Mouse (Mus musculus) c-Kit-positive CD71-negative TER-119-negative erythroid progenitor cells, embryonic 14.5 days (primary cell): ENCODE measurements around the gene Creb3l1.

ENCODE experiments used
- DNase-seq: peaks from one replicate; pipeline ENCODE4 v3.0.0-alpha.2; 2013; ENCODE audit warnings: low read depth

Creb3l1 gene

DNA sequence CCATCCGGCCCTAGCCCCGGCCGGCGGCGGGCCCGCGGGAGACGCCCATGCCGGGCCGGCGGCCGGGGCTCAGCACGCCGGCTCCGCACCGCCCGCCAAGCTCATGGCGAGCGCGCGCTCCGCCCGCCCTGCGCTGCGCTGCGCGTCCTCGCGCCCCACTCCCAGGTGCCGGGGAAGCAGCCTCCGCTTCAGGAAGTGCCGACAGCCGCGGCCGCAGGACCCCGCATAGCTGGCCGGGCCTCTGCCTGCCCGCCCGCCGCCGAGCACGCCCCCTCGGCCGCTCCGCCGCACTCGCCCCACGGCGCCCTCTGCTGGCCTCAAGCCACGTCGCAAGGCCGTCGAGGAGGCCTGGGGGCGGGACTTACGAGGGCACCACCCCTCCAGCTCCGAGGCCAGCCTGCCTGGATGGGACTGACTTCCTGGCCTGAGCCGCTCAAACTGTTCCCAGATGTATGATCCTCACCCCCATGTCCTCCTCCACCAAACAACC is 60.8 kb downstream of the Creb3l1 start:
- peak; percentile 80 for DNase-seq

DNA sequence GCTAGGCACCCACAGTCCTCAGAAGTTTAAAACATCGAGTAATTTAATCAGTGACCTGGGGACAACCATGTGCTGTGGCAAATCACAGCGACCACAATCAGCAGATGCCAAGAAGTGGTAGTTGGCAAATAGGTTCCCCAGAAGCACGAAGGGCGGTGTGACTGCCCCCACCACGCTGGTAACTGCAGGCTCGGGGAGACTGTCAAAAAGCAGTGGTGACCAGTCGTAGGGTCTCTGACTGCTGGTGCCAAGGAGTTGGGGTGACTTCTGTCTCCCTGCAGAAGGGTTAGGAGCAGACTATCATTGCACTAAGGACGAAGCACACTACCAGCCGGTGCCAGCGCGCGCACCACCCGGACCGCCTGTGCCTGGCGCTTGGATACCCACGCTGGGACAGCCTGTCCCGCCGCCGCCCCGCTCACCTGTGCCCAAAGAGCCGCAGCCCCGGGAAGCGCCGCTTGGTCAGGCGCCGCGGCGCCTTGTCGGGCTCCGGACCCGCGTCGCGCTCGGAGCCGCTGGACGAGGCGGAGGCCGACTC is 61.4 kb downstream of the Creb3l1 start:
- no peak for DNase-seq

DNA sequence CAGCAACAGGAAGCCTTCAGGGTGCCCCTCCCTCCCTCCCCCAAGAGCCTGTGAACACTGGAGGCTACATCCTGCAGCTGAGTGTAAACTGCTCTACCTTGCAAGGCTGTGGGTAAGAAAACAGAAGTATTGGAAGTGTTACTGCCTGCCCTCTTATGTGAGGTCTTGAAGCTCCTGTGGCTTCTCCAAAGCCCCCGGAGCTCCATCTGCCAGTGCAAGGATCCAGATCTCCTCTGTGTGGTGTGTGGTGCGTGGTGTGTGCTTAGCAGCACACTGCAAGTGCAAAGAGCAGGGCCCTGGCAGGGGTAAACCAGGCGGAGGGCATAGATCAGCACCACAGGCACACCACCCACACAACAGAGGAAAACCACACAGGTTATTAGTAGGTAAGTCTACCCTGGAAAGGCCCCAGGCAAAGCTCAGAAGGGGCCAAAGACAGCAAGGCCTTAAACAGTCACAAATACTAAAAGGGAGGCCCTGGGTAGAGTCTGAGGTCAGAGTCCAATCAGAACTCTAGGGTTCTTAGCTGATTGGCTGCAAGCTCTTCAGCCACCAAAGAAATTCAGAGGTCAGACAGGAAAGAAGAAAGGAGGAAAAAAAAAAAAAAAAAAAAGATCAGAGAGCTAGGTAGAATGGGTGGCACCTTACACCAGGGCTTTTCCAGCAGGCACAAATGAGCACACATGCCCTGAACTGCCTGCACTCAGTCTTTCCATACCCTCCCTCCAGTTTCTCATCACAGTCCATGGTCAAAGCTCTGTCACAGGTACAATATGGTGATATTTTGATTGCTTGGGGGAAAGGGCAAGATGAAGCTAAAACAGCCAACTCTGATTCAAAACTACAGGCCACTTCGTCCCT is 62.2 kb downstream of the Creb3l1 start:
- DNase-seq: no peak

DNA sequence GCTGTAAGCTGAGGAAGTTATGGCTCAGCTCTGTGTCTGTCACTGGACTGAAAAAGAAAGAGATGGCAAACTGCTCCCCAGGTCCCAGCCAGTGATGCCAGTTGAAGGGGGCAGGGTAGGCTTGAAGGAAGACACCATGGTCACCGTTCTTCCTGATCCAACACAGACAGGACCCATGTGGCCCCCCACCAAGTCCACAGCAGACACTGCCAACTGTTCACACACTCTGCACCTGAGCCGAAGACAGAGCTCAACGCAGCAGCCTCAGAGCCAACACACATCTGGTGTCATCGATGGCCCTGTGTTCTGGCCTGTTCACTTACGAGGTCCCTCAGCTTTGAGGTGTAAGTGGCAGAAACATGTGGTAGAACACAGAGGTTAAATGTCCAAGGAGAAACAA is 63.8 kb downstream of the Creb3l1 start:
- no peak for DNase-seq

DNA sequence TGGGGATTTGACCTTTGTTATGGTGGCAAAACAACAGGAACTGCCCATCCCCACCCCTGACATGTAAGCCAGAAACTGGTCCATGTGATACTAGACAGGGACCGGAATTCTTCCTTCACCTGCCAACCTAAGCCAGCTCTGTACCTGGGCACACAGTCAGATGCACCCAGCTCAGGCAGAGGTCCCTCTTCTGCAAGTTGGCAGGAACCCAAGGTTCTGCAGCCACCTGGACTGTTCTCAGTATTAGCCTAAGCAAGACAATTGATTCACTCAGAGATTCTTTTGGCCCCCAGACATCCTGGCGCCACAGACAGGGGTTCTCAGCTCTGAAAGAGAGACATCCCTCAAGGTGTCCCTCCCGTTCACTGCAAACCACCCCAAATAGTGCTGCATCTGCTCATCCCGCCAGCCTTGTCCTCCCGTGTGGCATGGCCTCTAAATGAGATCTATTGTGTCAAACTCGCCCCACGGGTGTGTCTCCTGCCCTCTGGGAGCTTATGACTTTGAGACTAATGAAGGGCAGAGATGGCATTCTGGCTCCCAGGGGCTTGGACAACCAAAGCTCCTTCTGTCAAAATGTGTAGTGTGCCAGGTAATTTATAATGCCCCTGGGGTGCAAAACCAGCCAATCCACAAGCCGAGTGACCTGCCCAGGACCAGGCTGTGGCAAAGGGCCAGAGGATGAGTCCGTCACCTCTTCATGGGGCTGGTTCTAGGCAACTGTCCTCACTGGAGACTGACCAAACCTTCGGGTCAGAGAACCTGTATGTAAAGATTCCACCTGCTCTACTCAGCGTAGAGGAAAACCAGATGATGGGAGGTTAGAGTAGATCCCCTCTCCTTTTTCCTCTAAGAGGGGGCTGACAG is 64.5 kb downstream of the Creb3l1 start:
- no peak for DNase-seq

DNA sequence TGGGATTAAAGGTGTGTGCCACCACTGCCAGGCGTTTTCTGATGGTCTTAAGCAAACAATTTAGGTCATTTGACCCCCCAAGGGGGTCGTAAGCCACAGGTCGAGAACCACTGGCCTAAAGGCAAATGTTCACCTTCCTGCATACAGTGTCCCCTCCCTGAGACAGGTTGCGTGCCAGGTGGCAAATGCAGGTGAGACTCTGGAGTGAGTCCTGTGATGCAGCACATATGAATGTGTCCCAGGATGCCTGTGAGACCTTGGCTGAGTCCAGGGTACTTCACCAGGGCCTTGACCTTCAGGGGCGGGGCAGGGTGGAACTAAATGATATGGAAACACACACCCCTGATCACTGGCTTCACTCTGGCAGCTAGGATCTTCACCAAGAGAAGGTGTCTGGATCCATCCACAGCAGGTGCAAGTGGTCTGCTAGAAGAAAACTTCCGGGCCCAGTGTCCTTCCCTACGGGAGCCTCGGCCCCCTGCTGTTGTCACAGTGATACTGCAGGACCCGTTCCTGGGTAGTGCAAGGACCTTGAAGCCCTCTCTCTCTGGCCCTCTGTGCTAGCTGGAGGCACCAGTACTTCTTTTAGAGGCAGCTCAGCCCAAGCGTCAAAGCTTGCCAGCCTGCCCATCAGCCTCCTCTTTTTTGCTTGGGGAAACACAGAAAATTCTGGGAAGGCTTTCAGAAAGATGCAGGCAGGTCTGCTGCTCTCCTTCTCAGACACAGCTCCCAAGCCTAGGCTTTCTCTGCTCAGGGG is 65.4 kb downstream of the Creb3l1 start:
- DNase-seq: no peak

DNA sequence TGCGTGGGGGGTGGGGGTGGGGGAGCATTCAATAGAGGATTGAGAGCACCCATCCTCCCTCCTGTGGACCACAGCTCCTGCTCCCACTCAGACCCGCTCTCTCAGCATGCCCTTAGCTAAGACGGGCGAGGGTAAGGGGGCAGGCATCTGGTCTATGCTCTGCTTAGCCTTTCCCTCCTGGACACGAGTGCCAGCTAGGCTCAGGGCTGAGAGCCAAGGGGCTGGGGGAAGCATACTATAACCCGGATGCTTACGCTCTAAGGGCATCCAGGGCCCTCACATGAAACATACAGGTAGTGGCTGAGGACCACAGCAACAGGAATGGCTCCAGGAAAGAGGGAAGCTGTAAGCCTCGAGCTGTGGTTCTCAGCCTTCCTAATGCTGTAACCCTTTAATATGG is 66.3 kb downstream of the Creb3l1 start:
- no peak for DNase-seq

DNA sequence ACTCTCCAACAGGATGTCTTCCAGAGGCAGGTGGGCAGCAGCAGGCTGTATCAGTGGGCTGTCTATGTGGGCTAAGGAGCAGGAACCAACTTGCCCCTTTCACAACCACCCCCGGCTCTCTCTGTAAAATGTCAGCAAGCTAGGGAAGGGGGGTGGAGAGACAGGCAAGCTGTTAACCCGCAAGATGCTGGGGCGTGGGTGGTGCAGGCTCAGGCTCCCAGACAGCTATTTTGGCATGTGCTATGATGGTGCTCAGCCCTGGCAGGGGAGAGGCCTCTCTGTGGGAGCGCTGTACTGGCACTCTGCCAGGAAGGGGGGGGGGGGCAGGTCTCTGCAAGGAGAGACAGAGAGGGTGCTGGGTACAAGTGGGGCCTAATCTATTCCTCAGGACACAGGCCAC is 67.2 kb downstream of the Creb3l1 start:
- no peak for DNase-seq

DNA sequence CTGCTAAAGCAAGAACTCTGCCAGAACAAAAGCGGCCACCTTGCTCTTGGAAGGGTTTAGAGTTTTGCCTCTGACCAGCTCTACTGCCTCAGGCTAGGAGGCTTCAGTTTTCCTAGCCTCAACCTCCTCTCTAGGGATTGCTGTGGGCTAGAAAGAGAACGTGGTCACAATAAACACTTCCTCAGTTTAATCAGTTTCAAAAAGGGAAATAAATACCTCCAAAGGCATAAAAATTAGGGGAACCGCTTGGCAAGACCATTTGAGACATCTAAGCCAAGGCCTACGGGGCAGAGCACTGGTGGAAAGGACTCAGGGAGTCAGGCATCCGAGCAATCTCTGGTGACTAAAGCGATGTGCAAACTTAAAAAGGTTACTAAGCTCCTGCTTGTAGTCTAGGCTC is 68.4 kb downstream of the Creb3l1 start:
- DNase-seq: no peak

DNA sequence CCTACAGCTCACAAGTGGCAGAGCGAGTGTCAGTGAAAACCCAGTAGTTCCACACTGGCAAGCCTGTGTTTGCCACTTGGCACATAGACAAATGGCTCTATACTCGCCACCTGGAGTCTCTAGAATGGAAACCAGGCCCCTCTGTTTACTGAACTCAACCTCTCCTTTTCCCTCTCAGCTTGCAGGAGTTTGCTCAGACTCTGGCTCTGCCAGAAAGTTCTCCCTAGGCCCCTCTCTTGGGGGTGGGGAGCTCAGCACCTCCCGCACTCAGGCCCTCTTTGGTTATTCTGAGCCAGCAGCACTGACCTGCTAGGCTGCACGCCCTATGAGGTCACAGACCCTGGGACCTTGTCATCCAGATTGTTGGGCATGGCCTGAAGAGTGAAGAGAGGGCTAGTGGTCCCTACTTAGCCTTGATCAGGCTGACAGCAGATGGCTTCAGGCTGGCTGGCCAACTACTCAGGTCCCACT is 69.1 kb downstream of the Creb3l1 start:
- no peak for DNase-seq

DNA sequence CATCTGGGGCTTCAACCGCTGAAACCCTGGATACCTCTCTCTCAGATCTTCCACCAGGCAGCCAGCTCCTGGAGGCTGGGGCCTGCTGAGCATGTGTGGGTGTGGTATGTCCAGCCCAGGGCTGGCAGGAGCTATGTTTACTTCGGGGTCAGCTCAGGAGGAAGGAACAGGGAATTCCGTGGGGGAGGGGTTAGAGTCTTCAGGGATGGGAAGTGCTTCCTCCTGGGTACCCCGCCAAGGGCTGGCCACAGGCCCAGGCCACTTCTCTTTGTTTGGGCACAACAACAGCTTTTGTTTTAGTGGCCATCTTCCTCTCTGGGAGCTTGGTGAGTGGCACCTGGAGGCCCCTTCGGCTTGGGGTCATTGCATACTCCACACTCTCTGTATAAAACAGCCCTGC is 70.5 kb downstream of the Creb3l1 start:
- no peak for DNase-seq

DNA sequence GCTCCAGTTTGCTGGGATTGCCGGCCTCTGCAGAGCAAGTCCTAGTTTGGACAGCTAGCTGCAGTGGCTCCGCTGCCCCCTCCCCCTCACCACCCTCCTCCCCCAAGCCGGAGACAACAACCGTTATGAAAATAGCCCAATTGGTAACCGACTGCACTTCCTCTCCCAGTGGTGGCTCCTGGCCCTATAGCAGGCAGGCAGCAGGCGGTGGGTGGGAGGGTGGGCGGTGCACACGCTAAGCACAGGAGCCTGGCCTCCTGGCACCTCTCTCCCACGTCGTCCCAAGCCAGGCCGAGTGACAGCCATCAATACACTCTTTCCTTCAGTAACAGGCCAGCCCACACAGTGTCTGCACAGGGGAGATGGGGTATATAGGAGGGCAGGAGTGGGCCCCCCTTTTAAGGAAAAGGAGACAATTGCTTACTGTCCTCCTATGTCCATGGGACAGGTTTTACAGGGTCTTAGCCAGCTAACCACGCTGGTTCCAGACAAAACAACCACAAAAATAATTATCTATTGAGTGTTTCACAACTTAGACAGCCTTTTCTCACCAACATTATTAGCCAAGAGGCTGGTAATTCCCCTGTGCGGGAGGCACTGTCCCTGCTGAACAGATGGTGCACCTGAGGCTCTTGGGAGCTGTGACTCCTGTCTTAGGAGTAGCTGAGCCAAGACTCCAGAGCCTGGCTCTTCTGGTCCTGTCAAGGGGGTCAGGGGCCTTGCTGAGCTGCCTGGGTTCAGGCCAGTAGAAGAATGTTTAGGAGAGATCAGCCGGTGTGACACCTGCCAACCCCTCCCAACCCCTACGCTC is 73.8 kb downstream of the Creb3l1 start:
- no peak for DNase-seq

DNA sequence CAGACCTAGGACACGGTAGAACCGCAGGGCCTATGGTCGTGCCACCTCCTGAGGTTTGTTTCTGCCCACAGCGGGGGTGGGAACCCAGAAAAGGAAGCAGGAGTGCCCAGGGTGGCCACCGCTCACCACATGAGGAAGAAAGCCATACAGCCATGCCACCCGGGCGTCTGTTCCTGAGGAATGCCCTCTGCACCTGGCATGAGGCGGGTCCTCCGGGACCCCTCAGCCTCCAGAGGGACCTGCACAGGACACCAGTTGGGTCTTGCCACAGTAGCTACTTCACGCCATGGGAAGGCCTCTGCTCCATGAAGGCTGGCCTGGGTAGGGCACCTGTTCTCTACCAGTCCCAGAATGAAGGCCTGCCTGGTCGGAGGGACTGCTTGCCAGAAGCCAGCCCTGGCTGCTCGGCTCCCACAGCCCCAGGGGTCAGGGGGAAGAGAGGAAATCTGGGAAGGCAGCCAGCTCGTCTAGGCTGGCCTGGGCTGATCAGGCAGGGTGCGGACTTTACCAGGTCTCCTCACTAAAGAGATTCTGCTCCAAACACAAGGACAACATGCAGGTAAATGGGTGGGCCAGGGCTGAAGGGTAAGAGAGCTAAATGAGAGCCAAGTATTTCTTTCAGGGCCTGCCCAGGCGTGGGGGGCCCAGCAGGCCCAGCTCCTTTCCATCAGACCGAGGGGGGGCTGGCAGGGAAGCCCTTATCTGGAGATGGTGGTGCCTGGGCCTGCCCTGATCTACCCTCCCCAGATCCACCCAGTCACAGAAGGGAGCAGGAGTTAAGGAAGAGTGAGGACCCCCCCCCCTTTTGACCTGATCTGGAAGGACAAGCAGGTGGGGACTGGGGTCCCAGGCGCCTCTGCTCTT is 74.7 kb downstream of the Creb3l1 start:
- no peak for DNase-seq

DNA sequence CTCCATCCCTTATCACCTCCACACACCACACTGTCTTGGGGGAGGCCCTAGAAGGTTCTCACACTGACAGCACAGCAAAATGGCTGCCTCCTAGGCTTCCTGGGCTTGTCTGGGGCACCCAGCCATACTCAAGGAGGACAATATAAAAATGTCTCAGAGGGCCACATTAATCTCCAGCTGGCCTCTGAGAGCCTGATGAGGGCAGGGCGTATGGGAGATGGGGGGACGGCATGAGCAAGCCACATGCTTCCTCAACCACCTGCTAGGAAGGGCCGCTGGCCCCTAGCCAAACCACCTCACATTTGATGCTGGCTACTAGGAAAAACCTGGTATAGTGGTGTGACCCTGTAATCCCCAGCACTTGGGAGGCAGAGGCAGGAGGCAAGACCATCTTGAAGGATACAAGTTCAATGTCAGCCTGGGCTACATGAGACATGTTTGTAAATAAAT is 75.5 kb downstream of the Creb3l1 start:
- DNase-seq: no peak

DNA sequence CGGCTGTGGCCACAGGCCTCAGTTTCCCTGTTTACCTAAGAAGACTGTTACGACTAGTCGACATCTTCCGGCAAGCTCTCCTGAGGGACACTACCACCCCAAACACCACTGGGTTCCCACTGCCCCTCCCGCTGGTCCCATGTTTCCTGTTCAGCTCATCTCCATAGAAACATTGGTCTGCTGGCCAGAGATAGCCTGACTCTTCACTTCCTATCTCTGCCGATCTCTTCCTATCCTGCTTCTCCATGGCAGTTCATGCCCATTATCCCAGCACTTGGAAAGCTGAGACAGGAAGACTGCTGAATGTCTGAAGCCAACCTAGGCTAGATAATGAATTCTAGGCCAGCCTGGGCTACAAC is 76.2 kb downstream of the Creb3l1 start:
- DNase-seq: no peak

DNA sequence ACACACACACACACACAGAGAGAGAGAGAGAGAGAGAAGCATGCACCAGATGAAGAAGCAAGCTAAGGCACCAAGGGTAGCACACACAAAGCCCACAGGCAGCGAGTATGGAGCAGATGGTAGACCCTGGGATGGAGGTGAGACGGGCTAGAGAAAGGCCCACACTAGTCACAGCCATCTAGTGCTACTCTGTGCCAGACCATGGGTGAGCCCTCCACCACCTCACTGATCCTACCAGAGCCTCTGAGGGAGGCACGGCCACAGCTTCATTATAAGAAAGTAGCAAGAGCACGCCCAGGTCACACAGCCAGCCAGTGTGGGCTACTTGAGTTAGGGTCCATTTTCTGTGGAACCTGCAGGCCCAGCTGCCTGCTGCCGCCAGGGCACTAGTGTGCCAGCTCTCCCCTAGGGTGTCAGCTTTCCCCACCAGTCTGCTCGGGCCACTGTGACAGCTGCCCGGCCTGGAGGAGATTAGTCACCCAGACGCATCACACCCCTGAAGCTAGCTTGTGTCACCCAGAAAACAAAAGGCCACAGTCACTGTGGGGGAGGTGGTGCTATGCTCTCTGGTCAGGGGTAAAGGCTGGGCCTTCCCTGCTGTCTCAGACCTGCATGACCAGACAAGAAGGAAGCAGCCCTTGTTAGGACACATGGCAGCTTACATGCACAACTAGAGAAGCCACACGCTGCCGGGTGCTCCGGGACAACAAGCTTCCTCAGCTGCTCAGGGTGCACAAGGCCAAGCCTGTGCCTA is 76.7 kb downstream of the Creb3l1 start:
- DNase-seq: no peak

DNA sequence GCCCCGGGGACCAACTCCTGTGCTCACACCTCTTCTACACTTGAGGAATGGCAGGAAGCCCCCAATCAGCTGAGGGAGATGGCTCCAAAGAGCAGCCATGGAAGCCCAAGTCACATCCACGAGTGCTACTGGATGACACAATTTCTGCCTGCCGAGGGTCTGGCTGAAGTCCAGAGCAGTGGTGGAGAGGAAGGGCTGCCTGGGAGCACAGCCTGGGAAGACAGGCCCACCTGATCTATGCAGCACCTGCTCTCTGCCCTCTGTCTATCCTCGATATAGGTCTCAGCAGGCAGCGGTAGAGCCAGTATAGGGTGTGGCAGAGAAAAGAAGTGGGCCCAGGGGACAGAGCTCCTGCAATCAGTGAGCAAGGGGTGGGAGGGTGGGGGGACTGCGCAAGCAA is 77.5 kb downstream of the Creb3l1 start:
- DNase-seq: no peak

DNA sequence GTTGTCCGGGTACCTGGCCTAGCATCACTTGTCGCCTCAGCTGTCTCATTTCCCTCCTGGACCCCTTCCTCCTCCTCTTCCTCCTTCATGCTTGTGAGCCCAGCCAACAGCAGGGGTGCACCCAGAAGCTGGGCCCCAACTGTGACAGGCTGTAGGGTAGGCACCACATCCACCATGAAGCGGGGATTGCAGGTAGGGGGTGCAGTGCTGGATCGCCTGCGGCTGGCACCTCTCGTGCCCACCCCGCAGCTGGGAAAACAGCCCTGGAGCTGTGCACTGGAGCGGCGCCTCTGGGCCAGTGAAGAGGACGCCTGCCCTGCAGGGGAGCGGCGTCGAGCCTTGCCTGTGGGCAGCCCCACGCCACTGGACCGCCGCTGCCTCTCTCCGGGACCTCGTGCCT is 78.8 kb downstream of the Creb3l1 start, which contains the start of gene Gm9821:
Gene Gm9821, plus strand, starts transcription at position 221 of the 400 bp plus-strand sequence.
- no peak for DNase-seq
